Mouse (Mus musculus) kidney, adult 2 months (tissue): Measurements from ENCODE around the gene Rin1.

Experiments used
- CTCF ChIP-seq: fragments of 200-500 bp; conservative IDR thresholded peaks from 2 replicates; pipeline ENCODE4 v1.5.1; 2011; ENCODE audit warnings: low read depth, mild to moderate bottlenecking, control low read depth, low read length, moderate library complexity, mixed read lengths; ENCODE audit not compliant: insufficient read depth, insufficient read length
- POLR2A ChIP-seq: fragments of 200-500 bp; IDR thresholded peaks from one replicate; pipeline ENCODE4 v1.6.1; 2011; ENCODE audit warnings: low read depth, low read length, control low read depth

- TF ChIP-seq CTCF (no peak), POLR2A (no peak)
Observed at GRCm38 (mm10) chr19:5060365-5061330, 10.4 kb downstream of the Rin1 start.
